Mouse (Mus musculus): Measurements from ENCODE around the gene Nckap5. TPM values are rescaled to one million over a fixed set of nuclear protein-coding genes. Genes with fewer than 3 reads are reported as not detected.

Nckap5 gene
- not detected in 2 replicates for total RNA-seq (2012; rRNA removed)
- not detected in 2 replicates for total RNA-seq (2014; rRNA removed)
- polyA plus RNA-seq (2012; ENCODE audit: insufficient read length, low read depth), result not detected in 2 replicates

GRCm38 (mm10) chr1:126830031-126830927 is at the start of gene Nckap5:
Nckap5 (minus strand) TSS chr1:126830799.
- Histone ChIP-seq H3K9me3 (replicated peaks; ENCODE audit: low read length) (no peaks in the 10 kb centered on the region), H3K4me1 (ENCODE audit: control insufficient read depth in 1 of 2, insufficient read depth in 2 of 2) (no peaks in the 10 kb centered on the region), H3K4me3 (replicated peaks in 1 of 3; ENCODE audit: low read depth in 2 of 3, low read length in 2 of 3, poor library complexity in 1 of 3) (no peak within 1 kb of the TSS), H3K27me3 (replicated peaks) (peaks cover 23% of the 10 kb centered on the region), H3K9ac (ENCODE audit: insufficient read depth, low read depth) (no peak within 1 kb of the TSS), H3K27ac (ENCODE audit: insufficient read depth, low read depth) (no peak within 1 kb of the TSS), H3K79me2 (replicated peaks; ENCODE audit: control insufficient read depth, extremely low read depth, insufficient read depth, poor library complexity, severe bottlenecking) (no peaks in the 10 kb centered on the region), H3K36me3 (replicated peaks in 1 of 2; ENCODE audit: control insufficient read depth in 1 of 2, insufficient read depth in 1 of 2, low read length in 1 of 2) (no peaks in the 10 kb centered on the region), H3K4me2 (ENCODE audit: insufficient read depth, low read depth, poor library complexity, severe bottlenecking) (no peak within 1 kb of the TSS)
- no peak for TF ChIP-seq MAZ (IDR thresholded peaks at IDR 0.05; ENCODE audit: low read depth, low read length)
- no peak for TF ChIP-seq E2F4 (IDR thresholded peaks at IDR 0.05; ENCODE audit: insufficient replicate concordance, low read depth, low read length)
- no peak for TF ChIP-seq NELFE (IDR thresholded peaks at IDR 0.05; ENCODE audit: low read depth, low read length)
- in situ Hi-C loops (cut with MboI; ENCODE audit: low pct_ligation_motif_present, low pct_unique_long_range_greater_than_20kb, low sequenced_read_pairs) (no loop called here), dilution Hi-C loops (cut with MboI; ENCODE audit: extremely low pct_ligation_motif_present, extremely low pct_unique_long_range_greater_than_20kb, low sequenced_read_pairs) (no loop called here)
- DNase-seq (ENCODE audit: extremely low read depth), result no peak

DNA sequence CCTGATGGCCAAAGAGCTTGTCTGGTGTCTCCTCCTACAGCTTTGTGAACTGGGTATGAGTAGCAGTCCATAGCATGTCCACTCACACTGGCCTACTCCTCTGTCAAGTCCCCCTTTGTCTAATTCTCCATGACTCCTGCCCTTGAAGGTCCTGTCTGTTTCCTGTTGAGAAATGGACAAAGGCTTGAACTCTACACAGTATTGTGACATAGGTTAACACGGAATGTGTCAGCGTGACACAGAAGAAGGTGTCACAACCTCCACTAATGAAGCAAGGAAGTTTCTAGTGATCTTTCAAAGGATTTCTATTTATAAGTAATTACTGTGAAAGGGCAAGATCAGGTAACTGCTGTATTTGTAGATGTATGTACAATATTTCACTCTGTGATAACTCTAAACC is 46.9 kb upstream of the Nckap5 start:
- DNase-seq (ENCODE audit: extremely low read depth), result no peak
- Histone ChIP-seq H3K9ac (ENCODE audit: insufficient read depth, low read depth) (no peak overlapping the region), H3K79me2 (replicated peaks; ENCODE audit: control insufficient read depth, extremely low read depth, insufficient read depth, poor library complexity, severe bottlenecking) (no peaks in the 10 kb centered on the region), H3K4me2 (ENCODE audit: insufficient read depth, low read depth, poor library complexity, severe bottlenecking) (no peak overlapping the region), H3K9me3 (replicated peaks; ENCODE audit: low read length) (no peaks in the 10 kb centered on the region), H3K27me3 (replicated peaks) (peaks cover 57% of the 10 kb centered on the region), H3K4me3 (replicated peaks in 1 of 3; ENCODE audit: low read depth in 2 of 3, low read length in 2 of 3, poor library complexity in 1 of 3) (no peak overlapping the region), H3K4me1 (ENCODE audit: control insufficient read depth in 1 of 2, insufficient read depth in 2 of 2) (no peaks in the 10 kb centered on the region), H3K36me3 (replicated peaks in 1 of 2; ENCODE audit: control insufficient read depth in 1 of 2, insufficient read depth in 1 of 2, low read length in 1 of 2) (no peaks in the 10 kb centered on the region), H3K27ac (ENCODE audit: insufficient read depth, low read depth) (no peak overlapping the region)
- in situ Hi-C loops (cut with MboI; ENCODE audit: low pct_ligation_motif_present, low pct_unique_long_range_greater_than_20kb, low sequenced_read_pairs) (no loop called here), dilution Hi-C loops (cut with MboI; ENCODE audit: extremely low pct_ligation_motif_present, extremely low pct_unique_long_range_greater_than_20kb, low sequenced_read_pairs) (no loop called here)
- no peak for TF ChIP-seq ZNF384 (IDR thresholded peaks at IDR 0.05; ENCODE audit: low read depth, low read length)
- TF ChIP-seq GABPA (IDR thresholded peaks at IDR 0.05; ENCODE audit: insufficient replicate concordance, low read depth, low read length), result no peak

DNA sequence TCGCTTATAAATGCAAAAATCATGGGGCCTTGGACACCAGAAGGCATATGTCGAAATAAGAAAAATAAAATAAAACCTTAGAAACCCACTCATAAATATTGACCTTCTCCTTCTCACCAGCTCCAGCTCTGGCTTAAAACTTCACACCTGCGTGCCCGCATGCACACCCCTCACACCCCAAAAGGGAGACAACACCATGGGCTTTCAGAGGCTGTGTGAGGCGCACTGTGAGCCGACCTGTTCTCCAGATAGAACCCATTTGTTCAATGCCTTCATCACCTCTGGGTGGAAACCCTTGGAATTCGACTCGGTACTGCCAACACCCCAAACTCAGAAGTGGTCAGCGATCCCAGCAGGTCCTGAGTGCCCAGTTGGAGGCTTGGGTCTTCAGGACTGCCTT is 37.8 kb upstream of the Nckap5 start:
- Histone ChIP-seq H3K36me3 (replicated peaks in 1 of 2; ENCODE audit: control insufficient read depth in 1 of 2, insufficient read depth in 1 of 2, low read length in 1 of 2) (no peaks in the 10 kb centered on the region), H3K27ac (ENCODE audit: insufficient read depth, low read depth) (no peak overlapping the region), H3K27me3 (replicated peaks) (peaks cover 68% of the 10 kb centered on the region), H3K4me2 (ENCODE audit: insufficient read depth, low read depth, poor library complexity, severe bottlenecking) (no peak overlapping the region), H3K9ac (ENCODE audit: insufficient read depth, low read depth) (no peak overlapping the region), H3K4me3 (replicated peaks in 1 of 3; ENCODE audit: low read depth in 2 of 3, low read length in 2 of 3, poor library complexity in 1 of 3) (no peak overlapping the region), H3K79me2 (replicated peaks; ENCODE audit: control insufficient read depth, extremely low read depth, insufficient read depth, poor library complexity, severe bottlenecking) (no peaks in the 10 kb centered on the region), H3K9me3 (replicated peaks; ENCODE audit: low read length) (no peaks in the 10 kb centered on the region), H3K4me1 (ENCODE audit: control insufficient read depth in 1 of 2, insufficient read depth in 2 of 2) (no peaks in the 10 kb centered on the region)
- TF ChIP-seq E2F4 (IDR thresholded peaks at IDR 0.05; ENCODE audit: insufficient replicate concordance, low read depth, low read length), result no peak
- TF ChIP-seq NRF1 (IDR thresholded peaks at IDR 0.05; ENCODE audit: low read depth, low read length), result no peak
- TF ChIP-seq SIN3A (IDR thresholded peaks at IDR 0.05; ENCODE audit: low read length), result no peak
- no peak for TF ChIP-seq ETS1 (conservative IDR thresholded peaks at IDR 0.05; ENCODE audit: low read depth, low read length)
- TF ChIP-seq ZNF384 (IDR thresholded peaks at IDR 0.05; ENCODE audit: low read depth, low read length), result no peak
- no peak for TF ChIP-seq POLR2A (IDR thresholded peaks at IDR 0.05; ENCODE audit: low read depth, low read length)
- dilution Hi-C loops (cut with MboI; ENCODE audit: extremely low pct_ligation_motif_present, extremely low pct_unique_long_range_greater_than_20kb, low sequenced_read_pairs), result no loop called here
- in situ Hi-C loops (cut with MboI; ENCODE audit: low pct_ligation_motif_present, low pct_unique_long_range_greater_than_20kb, low sequenced_read_pairs), result no loop called here
- no peak for DNase-seq (ENCODE audit: extremely low read depth)
